Comparison of ENCODE assay signal across 25 mouse cellular contexts in the genomic region with DNA sequence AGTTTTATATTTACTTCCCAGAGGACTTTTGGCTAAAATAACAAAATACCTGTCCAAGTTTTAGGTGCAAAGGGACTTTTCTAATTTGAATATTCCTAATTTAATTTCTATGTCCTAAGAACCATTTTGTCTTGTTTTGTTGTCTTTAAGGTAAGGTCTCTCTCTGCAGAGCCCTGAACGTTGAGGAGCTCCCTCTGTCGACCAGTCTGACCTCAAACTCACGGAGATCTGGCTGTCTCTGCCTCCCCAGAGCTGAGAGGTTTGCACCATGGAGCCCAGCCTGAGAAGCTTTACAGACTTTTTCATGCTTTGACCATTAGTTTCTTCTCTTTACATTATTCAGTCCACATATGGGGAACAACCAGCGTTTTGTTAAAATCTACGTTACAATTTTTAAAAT. TPM values are rescaled to one million over a fixed set of nuclear protein-coding genes. Genes with fewer than 3 reads are reported as not detected.
A peak's percentile ranks its signal among the peaks of the same experiment; 100 is the strongest.
DNase-seq lines count a peak whose midpoint lies in the region; ATAC-seq and TF ChIP-seq lines count a peak whose summit lies in the region.
"Had no signal": no experiment of that assay in that cellular context is flagged by ENCODE, and none has a peak within 500 bp of the region (broad histone marks: within the 10 kb centered on the region; RNA-seq: fewer than 3 reads in every experiment).

No protein-coding gene starts in this region.

- 0 out of 2 replicates have a peak, but pooled peaks cover 6% of the 10 kb centered on the region for H3K27me3 ChIP-seq in liver, postnatal 0 days (ENCODE audit: insufficient read depth, low read length)
- H3K27me3 ChIP-seq in splenic B cell, adult 2 months (ENCODE audit: control insufficient read depth, insufficient read depth, low read length, poor library complexity, severe bottlenecking), result no peaks in the 10 kb centered on the region
- H3K27me3 ChIP-seq: hindbrain, embryonic 13.5 days had no signal

- H3K27ac ChIP-seq in gastrocnemius, adult 2 months, result no peak overlapping the region
- H3K27ac ChIP-seq in liver, postnatal 0 days (ENCODE audit: low read depth), result no peak overlapping the region
- H3K27ac ChIP-seq: hindbrain, embryonic 13.5 days; liver, embryonic 15.5 days; macrophage had no signal

- no peak overlapping the region for H3K9ac ChIP-seq in liver, postnatal 0 days (replicated peaks)
- H3K9ac ChIP-seq: hindbrain, embryonic 13.5 days; liver, embryonic 15.5 days had no signal

- no peak overlapping the region for H3K4me3 ChIP-seq in gastrocnemius, adult 2 months
- H3K4me3 ChIP-seq in liver, postnatal 0 days (ENCODE audit: low read depth, low read length), result no peak overlapping the region
- H3K4me3 ChIP-seq: hindbrain, embryonic 13.5 days; liver, embryonic 15.5 days had no signal

- ATAC-seq in liver, postnatal 0 days, result no peak
- ATAC-seq: forebrain, embryonic 16.5 days; intestine, embryonic 16.5 days had no signal

- WGBS in liver, postnatal 0 days (ENCODE audit: insufficient replicate concordance), result 33% methylated on average over 5 of the region's 5 CpGs

- H3K9me3 ChIP-seq in liver, postnatal 0 days (ENCODE audit: low read length), result no peaks in the 10 kb centered on the region
- H3K9me3 ChIP-seq: hindbrain, embryonic 13.5 days; liver, embryonic 15.5 days had no signal

- peak; percentile 9; the same call in 1 of the 2 replicates for TF ChIP-seq CTCF in gastrocnemius, adult 2 months (IDR thresholded peaks at IDR 0.05)
- peak; percentile 29 for TF ChIP-seq CTCF in liver, postnatal 0 days (IDR thresholded peaks at IDR 0.05; ENCODE audit: low read depth)

- no peaks in the 10 kb centered on the region for H3K4me1 ChIP-seq in liver, postnatal 0 days (ENCODE audit: insufficient read depth)
- H3K4me1 ChIP-seq: hindbrain, embryonic 13.5 days; liver, embryonic 15.5 days had no signal

- H3K36me3 ChIP-seq in liver, postnatal 0 days (replicated peaks; ENCODE audit: insufficient read depth, low read length), result no peaks in the 10 kb centered on the region
- H3K36me3 ChIP-seq in splenic B cell, adult 2 months (ENCODE audit: control insufficient read depth, insufficient read depth, low read length, poor library complexity, severe bottlenecking), result no peaks in the 10 kb centered on the region
- H3K36me3 ChIP-seq: hindbrain, embryonic 13.5 days; liver, embryonic 15.5 days had no signal

- TF ChIP-seq EP300 in liver, postnatal 0 days (IDR thresholded peaks at IDR 0.05; ENCODE audit: low read depth), result no peak

- H3K4me2 ChIP-seq in liver, postnatal 0 days (ENCODE audit: low read depth, low read length), result no peak overlapping the region
- H3K4me2 ChIP-seq: hindbrain, embryonic 13.5 days; liver, embryonic 15.5 days had no signal

- intact Hi-C loops in gastrocnemius, adult 2 months (cut with DNase I), result no loop called here

- DNase-seq in gastrocnemius, adult 2 months, result no peak
- DNase-seq in gastrocnemius, postnatal 25 days, result no peak
- DNase-seq in liver, postnatal 0 days, result no peak
- DNase-seq in liver, result no peak
- DNase-seq in NIH3T3 (ENCODE audit: low read depth), result peak; percentile 33
- peak; percentile 15 for DNase-seq in splenic B cell, adult 2 months (ENCODE audit: low read depth, low spot score)
- DNase-seq in kidney, adult 11 months, result no peak
- DNase-seq in spleen, adult 12 weeks (ENCODE audit: low spot score), result no peak
- DNase-seq: adrenal gland, postnatal 10 days; cerebellum, adult 2 months; kidney, postnatal 14 days; left cerebral cortex, postnatal 4 days; midbrain, embryonic 14.5 days; thymus, adult 2 months had no signal

RNA-seq across cellular contexts. Expression of a gene that starts 22.0 kb away (rescaled TPM):
- total RNA-seq in gastrocnemius, adult 2 months (2021), result not detected
- total RNA-seq in gastrocnemius, postnatal 25 days (2021), result not detected
- 0.45 and 0.53 TPM in 2 replicates for polyA plus RNA-seq in liver, postnatal 0 days (2015; fragmentation: Nextera tagmentation; extraction: Ambion mirVana)
- total RNA-seq: granulocyte monocyte progenitor cell, adult 5-6 weeks; left cerebral cortex, adult 18-20 months; left cerebral cortex, postnatal 4 days; neutrophil, adult 5-6 weeks had no signal
- polyA plus RNA-seq: C2C12; embryonic facial prominence, embryonic 11.5 days; forebrain, embryonic 16.5 days; intestine, embryonic 16.5 days; macrophage; midbrain, embryonic 14.5 days; stomach, embryonic 14.5 days had no signal

RNA-seq across cellular contexts. Expression of a gene that starts 52.4 kb away (rescaled TPM):
- total RNA-seq in gastrocnemius, adult 2 months (2021), result 10 to 100 TPM; 14.8 to 17.4 TPM
- 10 to 100 TPM; 12.0 to 15.4 TPM for total RNA-seq in gastrocnemius, postnatal 25 days (2021)
- polyA plus RNA-seq in liver, postnatal 0 days (2015; fragmentation: Nextera tagmentation; extraction: Ambion mirVana), result 81.9 and 83.5 TPM in 2 replicates

Comparison
In these comparisons a context has a peak if more than half of its experiments do, and no peak if none do; other contexts are left out.
1. DNase-seq: peak in NIH3T3 (single experiment) and splenic B cell, adult 2 months (single experiment); none in gastrocnemius, adult 2 months (single experiment), gastrocnemius, postnatal 25 days (single experiment), liver, postnatal 0 days (single experiment), liver (single experiment), kidney, adult 11 months (single experiment) and spleen, adult 12 weeks (single experiment).